Mouse (Mus musculus): ENCODE results near the gene Tbc1d17. TPM values are rescaled to one million over a fixed set of nuclear protein-coding genes. Genes with fewer than 3 reads are reported as not detected.

The Tbc1d17 gene
- total and polyA plus RNA-seq, 3 experiments: 31.9 to 40.5 (median 38.5) TPM

DNA sequence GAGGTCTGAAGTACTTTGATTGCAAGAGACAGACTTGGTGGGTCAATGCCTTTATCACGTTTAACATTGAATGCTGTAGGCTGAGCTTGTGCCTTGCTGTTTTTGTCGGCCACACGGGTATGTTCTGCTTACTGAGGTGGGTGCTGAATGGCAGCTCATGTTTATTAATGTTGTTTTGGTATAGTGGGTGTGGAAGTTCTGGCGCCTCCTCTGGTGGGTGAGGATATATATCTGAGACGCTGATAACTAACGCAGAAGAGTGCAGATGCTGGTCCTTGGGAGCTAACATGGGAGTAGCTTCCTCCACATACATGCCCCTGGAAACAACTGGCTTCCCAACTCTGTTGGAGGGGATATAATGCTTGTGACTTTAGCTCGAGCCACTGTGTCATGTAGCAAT lies 25.5 kb downstream of the Tbc1d17 start:
- Histone ChIP-seq H3K4me2 (ENCODE audit: insufficient read depth, low read depth, poor library complexity, severe bottlenecking) (0 out of 2 replicates have a peak overlapping the region, but pooled peaks have one; percentile 2), H3K4me3 (replicated peaks in 1 of 3; ENCODE audit: low read depth in 2 of 3, low read length in 2 of 3, poor library complexity in 1 of 3) (no peak overlapping the region), H3K9me3 (replicated peaks; ENCODE audit: low read length) (no peaks in the 10 kb centered on the region), H3K9ac (ENCODE audit: insufficient read depth, low read depth) (no peak overlapping the region; the same call in 1 of the 2 replicates), H3K4me1 (ENCODE audit: control insufficient read depth in 1 of 2, insufficient read depth in 2 of 2) (peaks cover 26 to 83% of the 10 kb centered on the region in 2 experiments), H3K79me2 (replicated peaks; ENCODE audit: control insufficient read depth, extremely low read depth, insufficient read depth, poor library complexity, severe bottlenecking) (peaks cover 97% of the 10 kb centered on the region), H3K27me3 (replicated peaks) (no peaks in the 10 kb centered on the region), H3K36me3 (replicated peaks in 1 of 2; ENCODE audit: control insufficient read depth in 1 of 2, insufficient read depth in 1 of 2, low read length in 1 of 2) (peaks cover 20 to 78% of the 10 kb centered on the region in 2 experiments), H3K27ac (ENCODE audit: insufficient read depth, low read depth) (peak overlapping the region; percentile 29; the same call in 1 of the 2 replicates)
- DNase-seq (ENCODE audit: extremely low read depth): no peak
- TF ChIP-seq ZMIZ1 (IDR thresholded peaks at IDR 0.05; ENCODE audit: low read depth, low read length) (0 out of 2 replicates have a peak, but pooled peaks have one; percentile 31), E2F4 (IDR thresholded peaks at IDR 0.05; ENCODE audit: insufficient replicate concordance, low read depth, low read length) (no peak), MYC (IDR thresholded peaks at IDR 0.05; ENCODE audit: low read depth, low read length) (no peak)
- in situ Hi-C loops (cut with MboI; ENCODE audit: low pct_ligation_motif_present, low pct_unique_long_range_greater_than_20kb, low sequenced_read_pairs): no loop called here
- dilution Hi-C loops (cut with MboI; ENCODE audit: extremely low pct_ligation_motif_present, extremely low pct_unique_long_range_greater_than_20kb, low sequenced_read_pairs): no loop called here

DNA sequence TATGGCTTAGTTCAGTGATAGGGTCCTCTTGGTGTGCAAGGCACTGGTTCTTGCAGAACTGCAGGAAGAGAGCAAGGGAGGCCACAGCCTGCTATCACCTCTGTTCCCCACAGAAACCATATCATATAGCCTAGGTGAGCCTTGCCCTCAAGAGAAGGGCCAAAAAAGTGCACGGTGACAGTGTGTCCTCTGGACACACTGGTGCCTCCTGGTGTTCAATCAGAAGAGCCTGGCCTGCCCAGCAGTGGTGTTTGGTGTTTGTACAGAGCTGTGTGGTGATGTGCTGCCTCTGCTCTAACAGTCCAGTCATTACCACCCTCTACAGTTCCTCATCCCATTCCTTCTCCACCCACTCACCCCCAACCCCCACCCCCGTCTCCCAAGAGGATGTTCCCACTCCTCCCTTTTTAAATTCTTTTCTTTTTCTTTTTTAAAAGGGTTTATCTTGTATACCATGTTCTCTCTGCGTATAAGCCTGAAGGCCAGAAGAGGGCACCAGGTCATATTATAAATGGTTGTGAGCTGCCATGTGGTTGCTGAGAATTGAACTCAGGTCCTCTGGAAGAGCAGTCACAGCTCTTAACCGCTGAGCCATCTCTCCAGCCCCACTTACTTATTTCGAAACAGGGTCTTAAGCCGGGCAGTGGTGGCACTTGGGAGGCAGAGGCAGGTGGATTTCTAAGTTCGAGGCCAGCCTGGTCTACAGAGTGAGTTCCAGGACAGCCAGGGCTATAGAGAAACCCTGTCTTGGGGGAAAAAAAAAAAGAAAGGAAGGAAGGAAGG lies 27.0 kb downstream of the Tbc1d17 start:
- no peak for DNase-seq (ENCODE audit: extremely low read depth)
- H3K27ac ChIP-seq (ENCODE audit: insufficient read depth, low read depth): no peak overlapping the region
- peaks cover 6 to 65% of the 10 kb centered on the region in 2 experiments for H3K36me3 ChIP-seq (replicated peaks in 1 of 2; ENCODE audit: control insufficient read depth in 1 of 2, insufficient read depth in 1 of 2, low read length in 1 of 2)

DNA sequence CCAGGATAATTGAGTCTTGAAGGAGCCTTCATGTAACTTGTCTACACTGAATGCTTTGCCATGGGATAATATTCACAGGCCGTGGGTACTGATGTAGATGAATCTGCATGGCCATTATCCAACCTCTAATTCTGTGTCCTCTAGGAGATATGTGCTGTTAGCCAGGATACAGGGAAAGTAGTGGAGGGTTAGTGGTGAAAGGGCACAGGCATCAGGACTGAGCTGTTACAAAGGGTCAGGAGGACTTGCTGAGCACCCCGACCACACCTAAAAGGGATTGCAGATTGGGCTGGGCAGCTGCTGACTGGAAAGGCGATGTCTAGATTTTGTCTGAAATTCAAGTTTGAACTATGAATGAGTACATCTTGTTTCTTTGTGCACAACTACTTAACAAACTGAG lies 28.4 kb downstream of the Tbc1d17 start:
- in situ Hi-C loops (cut with MboI; ENCODE audit: low pct_ligation_motif_present, low pct_unique_long_range_greater_than_20kb, low sequenced_read_pairs): no loop called here
- peaks cover 22 to 54% of the 10 kb centered on the region in 2 experiments for H3K4me1 ChIP-seq (ENCODE audit: control insufficient read depth in 1 of 2, insufficient read depth in 2 of 2)
- no peaks in the 10 kb centered on the region for H3K27me3 ChIP-seq (replicated peaks)
- peak overlapping the region; percentile 37 for H3K27ac ChIP-seq (ENCODE audit: insufficient read depth, low read depth)
- TF ChIP-seq ZC3H11A (IDR thresholded peaks at IDR 0.05; ENCODE audit: low read depth, low read length): no peak
- H3K79me2 ChIP-seq (replicated peaks; ENCODE audit: control insufficient read depth, extremely low read depth, insufficient read depth, poor library complexity, severe bottlenecking): peaks cover 90% of the 10 kb centered on the region
- DNase-seq (ENCODE audit: extremely low read depth): no peak
- H3K4me3 ChIP-seq (replicated peaks in 1 of 3; ENCODE audit: low read depth in 2 of 3, low read length in 2 of 3, poor library complexity in 1 of 3): peak overlapping the region in 1 of 3 experiments; percentile 89
- H3K9ac ChIP-seq (ENCODE audit: insufficient read depth, low read depth): peak overlapping the region; percentile 93
- peak overlapping the region; percentile 95 for H3K4me2 ChIP-seq (ENCODE audit: insufficient read depth, low read depth, poor library complexity, severe bottlenecking)
- H3K36me3 ChIP-seq (replicated peaks in 1 of 2; ENCODE audit: control insufficient read depth in 1 of 2, insufficient read depth in 1 of 2, low read length in 1 of 2): peaks cover 3 to 52% of the 10 kb centered on the region in 2 experiments
- dilution Hi-C loops (cut with MboI; ENCODE audit: extremely low pct_ligation_motif_present, extremely low pct_unique_long_range_greater_than_20kb, low sequenced_read_pairs): no loop called here
- H3K9me3 ChIP-seq (replicated peaks; ENCODE audit: low read length): no peaks in the 10 kb centered on the region

More for the DNA sequence above, 27.0 kb downstream of the Tbc1d17 start:
- Histone ChIP-seq H3K9me3 (replicated peaks; ENCODE audit: low read length) (no peaks in the 10 kb centered on the region), H3K9ac (ENCODE audit: insufficient read depth, low read depth) (no peak overlapping the region), H3K4me3 (replicated peaks in 1 of 3; ENCODE audit: low read depth in 2 of 3, low read length in 2 of 3, poor library complexity in 1 of 3) (no peak overlapping the region), H3K4me1 (ENCODE audit: control insufficient read depth in 1 of 2, insufficient read depth in 2 of 2) (peaks cover 26 to 67% of the 10 kb centered on the region in 2 experiments), H3K79me2 (replicated peaks; ENCODE audit: control insufficient read depth, extremely low read depth, insufficient read depth, poor library complexity, severe bottlenecking) (peaks cover 97% of the 10 kb centered on the region), H3K27me3 (replicated peaks) (no peaks in the 10 kb centered on the region), H3K4me2 (ENCODE audit: insufficient read depth, low read depth, poor library complexity, severe bottlenecking) (peak overlapping the region; percentile 12; the same call in 1 of the 2 replicates)
- dilution Hi-C loops (cut with MboI; ENCODE audit: extremely low pct_ligation_motif_present, extremely low pct_unique_long_range_greater_than_20kb, low sequenced_read_pairs): no loop called here
- TF ChIP-seq CTCF (conservative IDR thresholded peaks at IDR 0.05 in 1 of 2, IDR thresholded peaks at IDR 0.05 in 1 of 2; ENCODE audit: low read depth in 2 of 2, low read length in 2 of 2): peak in 1 of 2 experiments; percentile 44; a peak in 2 of 4 replicates
- no peak for TF ChIP-seq ZKSCAN1 (IDR thresholded peaks at IDR 0.05; ENCODE audit: borderline replicate concordance, low read depth, low read length)
- in situ Hi-C loops (cut with MboI; ENCODE audit: low pct_ligation_motif_present, low pct_unique_long_range_greater_than_20kb, low sequenced_read_pairs): no loop called here
